Mouse (Mus musculus): ENCODE data around the gene Olfr130. TPM values are rescaled to one million over a fixed set of nuclear protein-coding genes. Genes with fewer than 3 reads are reported as not detected.

The Olfr130 gene
- not detected in 2 replicates for polyA plus RNA-seq (2014; fragmentation: Nextera tagmentation; extraction: Ambion mirVana)

DNA sequence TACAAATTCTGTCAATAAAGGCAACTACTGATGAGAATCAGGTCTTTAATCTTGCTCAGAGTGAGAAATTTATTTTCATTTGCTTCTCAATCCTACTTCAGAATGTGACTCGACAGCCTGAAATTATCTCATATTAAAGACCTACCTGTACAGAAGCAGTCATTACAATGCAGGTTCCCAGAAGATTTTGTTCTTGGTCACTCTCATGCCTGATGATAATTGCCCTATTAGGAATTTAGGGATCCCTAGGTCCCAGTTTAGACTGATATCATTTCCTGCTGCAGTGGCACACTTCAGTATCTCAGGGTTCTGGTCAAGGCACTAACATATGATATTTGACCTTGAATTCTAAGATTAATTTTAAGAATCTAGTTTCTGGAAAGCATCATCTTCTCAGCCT, at the start of gene Olfr130:
TSS of gene Olfr130 (plus strand) at position 301 of the 400 bp plus-strand sequence.
- 91% methylated on average over 1 of the region's 1 CpGs for WGBS
- no peak within 1 kb of the TSS for H3K27ac ChIP-seq (ENCODE audit: low read depth, low read length)
- no peaks in the 10 kb centered on the region for H3K27me3 ChIP-seq (replicated peaks; ENCODE audit: control insufficient read depth, insufficient read depth, low read length)
- no peaks in the 10 kb centered on the region for H3K36me3 ChIP-seq (ENCODE audit: control insufficient read depth, insufficient read depth, low read length)
- H3K9me3 ChIP-seq (replicated peaks; ENCODE audit: control insufficient read depth, low read length), result no peaks in the 10 kb centered on the region
- H3K4me1 ChIP-seq (ENCODE audit: control insufficient read depth, insufficient read depth, low read length), result no peaks in the 10 kb centered on the region
- H3K4me2 ChIP-seq (ENCODE audit: low read length), result no peak within 1 kb of the TSS
- DNase-seq (ENCODE audit: low spot score), result no peak
- no peak within 1 kb of the TSS for H3K9ac ChIP-seq (ENCODE audit: low read length)
- H3K4me3 ChIP-seq (ENCODE audit: low read depth, low read length), result no peak within 1 kb of the TSS
- no peak for ATAC-seq

DNA sequence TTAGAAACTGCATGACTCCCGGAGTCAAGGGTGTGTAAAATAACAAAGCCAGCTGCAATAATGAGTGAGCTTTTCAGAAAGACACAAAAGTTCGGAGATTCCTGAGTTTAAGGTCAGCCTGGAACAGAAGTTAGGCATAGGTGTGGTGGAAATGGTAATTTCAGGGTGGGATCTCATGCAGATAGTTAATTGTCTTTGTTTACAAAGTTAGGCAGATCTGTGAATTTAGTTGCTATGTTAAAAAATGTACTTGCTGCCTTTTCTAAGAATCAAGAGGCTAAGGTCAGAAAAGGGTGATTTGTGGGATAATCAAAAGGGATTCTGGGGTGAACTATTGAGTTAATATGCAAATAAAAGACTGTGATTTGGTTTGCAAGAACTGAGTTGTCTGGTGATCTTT, 47.4 kb upstream of the Olfr130 start:
- H3K4me2 ChIP-seq (ENCODE audit: low read length), result no peak overlapping the region
- no peak for ATAC-seq
- no peaks in the 10 kb centered on the region for H3K36me3 ChIP-seq (ENCODE audit: control insufficient read depth, insufficient read depth, low read length)
- H3K9me3 ChIP-seq (replicated peaks; ENCODE audit: control insufficient read depth, low read length), result no peaks in the 10 kb centered on the region
- H3K4me3 ChIP-seq (ENCODE audit: low read depth, low read length), result no peak overlapping the region
- DNase-seq (ENCODE audit: low spot score), result no peak
- WGBS, result 88% methylated on average over 2 of the region's 2 CpGs
- H3K27ac ChIP-seq (ENCODE audit: low read depth, low read length), result no peak overlapping the region
- H3K4me1 ChIP-seq (ENCODE audit: control insufficient read depth, insufficient read depth, low read length), result no peaks in the 10 kb centered on the region
- H3K9ac ChIP-seq (ENCODE audit: low read length), result no peak overlapping the region
- no peaks in the 10 kb centered on the region for H3K27me3 ChIP-seq (replicated peaks; ENCODE audit: control insufficient read depth, insufficient read depth, low read length)

DNA sequence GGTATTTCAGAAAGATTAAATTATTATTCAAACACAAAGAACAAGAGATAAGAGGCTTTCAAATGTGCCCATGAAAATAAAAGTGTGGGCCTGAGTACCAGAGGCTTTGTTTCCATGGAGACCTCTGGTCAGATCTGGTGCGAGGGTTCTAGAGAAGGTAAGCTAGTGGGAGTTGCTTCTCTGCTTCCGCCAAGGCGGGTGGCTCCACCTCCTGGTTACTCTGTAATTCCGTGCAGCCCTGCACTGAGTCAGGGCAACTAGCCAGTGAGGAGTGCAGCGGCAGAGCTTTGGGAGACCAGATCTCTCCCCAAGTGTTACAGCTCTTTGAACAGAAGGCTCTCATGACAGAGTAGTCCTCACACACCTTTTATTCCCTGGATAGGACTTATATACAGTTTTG, 37.4 kb upstream of the Olfr130 start:
- no peak overlapping the region for H3K27ac ChIP-seq (ENCODE audit: low read depth, low read length)
- no peaks in the 10 kb centered on the region for H3K9me3 ChIP-seq (replicated peaks; ENCODE audit: control insufficient read depth, low read length)
- DNase-seq (ENCODE audit: low spot score), result no peak
- no peaks in the 10 kb centered on the region for H3K36me3 ChIP-seq (ENCODE audit: control insufficient read depth, insufficient read depth, low read length)
- 30% methylated on average over 5 of the region's 5 CpGs for WGBS
- H3K9ac ChIP-seq (ENCODE audit: low read length), result no peak overlapping the region
- no peaks in the 10 kb centered on the region for H3K27me3 ChIP-seq (replicated peaks; ENCODE audit: control insufficient read depth, insufficient read depth, low read length)
- ATAC-seq, result no peak
- H3K4me2 ChIP-seq (ENCODE audit: low read length), result no peak overlapping the region
- H3K4me3 ChIP-seq (ENCODE audit: low read depth, low read length), result no peak overlapping the region
- H3K4me1 ChIP-seq (ENCODE audit: control insufficient read depth, insufficient read depth, low read length), result no peaks in the 10 kb centered on the region

DNA sequence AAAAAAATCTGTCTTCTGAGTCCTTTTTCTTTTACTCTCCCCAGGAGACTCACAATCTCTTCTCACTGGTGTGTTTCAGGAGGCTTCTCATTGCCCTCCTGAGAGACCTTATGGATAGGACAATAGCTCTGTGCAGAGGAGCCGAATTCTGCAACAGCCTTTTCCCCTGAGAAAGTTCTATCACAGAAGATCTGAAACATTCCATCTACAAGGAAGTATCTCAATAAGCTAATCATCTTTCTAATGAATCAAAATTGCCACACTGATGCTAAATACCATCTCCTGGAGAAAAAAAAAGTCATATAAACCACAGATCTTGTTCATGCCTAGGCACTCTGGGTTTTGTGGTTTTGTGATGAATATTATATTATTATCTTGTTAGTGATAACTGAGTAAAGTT, 3.7 kb upstream of the Olfr130 start, which contains the start of gene Olfr129:
TSS of gene Olfr129 (minus strand) at position 101 of the 400 bp plus-strand sequence.
- no peak within 1 kb of the TSS for H3K4me2 ChIP-seq (ENCODE audit: low read length)
- no peak within 1 kb of the TSS for H3K27ac ChIP-seq (ENCODE audit: low read depth, low read length)
- no peaks in the 10 kb centered on the region for H3K4me1 ChIP-seq (ENCODE audit: control insufficient read depth, insufficient read depth, low read length)
- no peaks in the 10 kb centered on the region for H3K36me3 ChIP-seq (ENCODE audit: control insufficient read depth, insufficient read depth, low read length)
- H3K27me3 ChIP-seq (replicated peaks; ENCODE audit: control insufficient read depth, insufficient read depth, low read length), result no peaks in the 10 kb centered on the region
- no peaks in the 10 kb centered on the region for H3K9me3 ChIP-seq (replicated peaks; ENCODE audit: control insufficient read depth, low read length)
- no peak within 1 kb of the TSS for H3K4me3 ChIP-seq (ENCODE audit: low read depth, low read length)
- H3K9ac ChIP-seq (ENCODE audit: low read length), result no peak within 1 kb of the TSS
- DNase-seq (ENCODE audit: low spot score), result no peak
- 75% methylated on average over 1 of the region's 1 CpGs for WGBS
- ATAC-seq, result no peak

DNA sequence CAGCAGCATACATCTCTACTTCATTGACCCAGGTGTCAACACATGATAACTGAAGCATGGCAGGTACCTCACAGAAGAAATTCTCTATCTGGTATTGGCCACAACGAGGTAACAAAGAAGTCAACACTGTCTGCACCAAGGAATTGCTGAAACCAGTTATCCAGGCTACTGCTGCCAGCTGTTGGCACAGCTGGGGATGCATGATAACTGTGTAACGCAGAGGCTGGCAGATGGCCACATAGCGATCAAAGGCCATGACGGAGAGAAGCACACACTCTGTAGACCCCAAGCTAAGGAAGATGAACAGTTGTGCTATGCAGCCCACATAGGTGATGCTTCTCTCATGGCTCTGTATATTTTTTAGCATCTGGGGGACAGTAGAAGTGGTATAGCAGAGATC, 18.6 kb downstream of the Olfr130 start:
- Histone ChIP-seq H3K27ac (ENCODE audit: low read depth, low read length) (no peak overlapping the region), H3K9ac (ENCODE audit: low read length) (no peak overlapping the region), H3K4me3 (ENCODE audit: low read depth, low read length) (no peak overlapping the region), H3K36me3 (ENCODE audit: control insufficient read depth, insufficient read depth, low read length) (no peaks in the 10 kb centered on the region), H3K9me3 (replicated peaks; ENCODE audit: control insufficient read depth, low read length) (no peaks in the 10 kb centered on the region; the same call in 1 of the 2 replicates), H3K4me2 (ENCODE audit: low read length) (no peak overlapping the region), H3K4me1 (ENCODE audit: control insufficient read depth, insufficient read depth, low read length) (no peaks in the 10 kb centered on the region), H3K27me3 (replicated peaks; ENCODE audit: control insufficient read depth, insufficient read depth, low read length) (no peaks in the 10 kb centered on the region)
- 86% methylated on average over 4 of the region's 4 CpGs for WGBS
- no peak for DNase-seq (ENCODE audit: low spot score)
- ATAC-seq, result no peak

DNA sequence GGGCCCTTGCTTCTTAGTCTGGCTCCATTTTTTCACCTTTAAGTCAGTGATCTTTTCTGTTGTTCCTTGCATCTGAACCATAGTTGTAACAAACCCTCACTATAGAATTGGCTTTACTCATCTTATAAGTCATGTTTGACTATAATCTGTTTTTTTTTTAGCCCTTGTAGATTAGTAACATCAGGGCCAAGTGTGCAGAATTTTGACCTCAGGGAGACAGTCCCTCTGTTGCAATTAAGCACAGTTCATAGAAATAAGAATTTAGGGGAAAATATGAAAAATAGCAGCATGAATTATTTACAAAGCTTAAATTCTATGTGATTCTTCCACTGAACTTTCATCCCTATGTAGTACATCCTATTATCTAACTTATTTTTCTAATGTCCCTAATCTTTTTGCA, 24.9 kb downstream of the Olfr130 start, which contains the start of gene Olfr131:
TSS of gene Olfr131 (minus strand) at position 101 of the 400 bp plus-strand sequence.
- Histone ChIP-seq H3K4me2 (ENCODE audit: low read length) (no peak within 1 kb of the TSS), H3K27ac (ENCODE audit: low read depth, low read length) (no peak within 1 kb of the TSS), H3K4me1 (ENCODE audit: control insufficient read depth, insufficient read depth, low read length) (no peaks in the 10 kb centered on the region), H3K27me3 (replicated peaks; ENCODE audit: control insufficient read depth, insufficient read depth, low read length) (no peaks in the 10 kb centered on the region), H3K9me3 (replicated peaks; ENCODE audit: control insufficient read depth, low read length) (no peaks in the 10 kb centered on the region; the same call in 1 of the 2 replicates), H3K9ac (ENCODE audit: low read length) (no peak within 1 kb of the TSS), H3K36me3 (ENCODE audit: control insufficient read depth, insufficient read depth, low read length) (no peaks in the 10 kb centered on the region), H3K4me3 (ENCODE audit: low read depth, low read length) (no peak within 1 kb of the TSS)
- DNase-seq (ENCODE audit: low spot score), result no peak
- ATAC-seq, result no peak

Other genes starting within 250 kb of the Olfr130 start
- not detected in 2 replicates for gene Olfr125, start 231.0 kb upstream of the Olfr130 start, polyA plus RNA-seq (2014; fragmentation: Nextera tagmentation; extraction: Ambion mirVana)
- not detected in 2 replicates for gene Olfr126, start 216.4 kb upstream of the Olfr130 start, polyA plus RNA-seq (2014; fragmentation: Nextera tagmentation; extraction: Ambion mirVana)
- gene Olfr127, start 163.5 kb upstream of the Olfr130 start, polyA plus RNA-seq (2014; fragmentation: Nextera tagmentation; extraction: Ambion mirVana), result not detected in 2 replicates
- gene Olfr128, start 143.4 kb upstream of the Olfr130 start, polyA plus RNA-seq (2014; fragmentation: Nextera tagmentation; extraction: Ambion mirVana), result not detected in 2 replicates
- gene Olfr761, start 110.8 kb upstream of the Olfr130 start, polyA plus RNA-seq (2014; fragmentation: Nextera tagmentation; extraction: Ambion mirVana), result not detected in 2 replicates
- not detected in 2 replicates for gene Olfr129, start 3.8 kb upstream of the Olfr130 start, polyA plus RNA-seq (2014; fragmentation: Nextera tagmentation; extraction: Ambion mirVana)
- not detected in 2 replicates for gene Olfr131, start 24.8 kb downstream of the Olfr130 start, polyA plus RNA-seq (2014; fragmentation: Nextera tagmentation; extraction: Ambion mirVana)
- gene Olfr132, start 70.6 kb downstream of the Olfr130 start, polyA plus RNA-seq (2014; fragmentation: Nextera tagmentation; extraction: Ambion mirVana), result not detected in 2 replicates
- gene Olfr133, start 81.4 kb downstream of the Olfr130 start, polyA plus RNA-seq (2014; fragmentation: Nextera tagmentation; extraction: Ambion mirVana), result not detected in 2 replicates
- gene Olfr134, start 107.5 kb downstream of the Olfr130 start, polyA plus RNA-seq (2014; fragmentation: Nextera tagmentation; extraction: Ambion mirVana), result not detected in 2 replicates
- not detected in 2 replicates for gene Olfr135, start 140.4 kb downstream of the Olfr130 start, polyA plus RNA-seq (2014; fragmentation: Nextera tagmentation; extraction: Ambion mirVana)
- not detected in 2 replicates for gene Olfr138, start 197.1 kb downstream of the Olfr130 start, polyA plus RNA-seq (2014; fragmentation: Nextera tagmentation; extraction: Ambion mirVana)
- gene Olfr137, start 243.6 kb downstream of the Olfr130 start, polyA plus RNA-seq (2014; fragmentation: Nextera tagmentation; extraction: Ambion mirVana), result not detected in 2 replicates